Mouse (Mus musculus) embryo, embryonic 11.5 days (tissue): Measurements from ENCODE around the gene Atxn7l1.

ENCODE experiments used
- DNase-seq: peaks from one replicate; pipeline ENCODE4 v3.0.0-alpha.2; 2012; ENCODE audit warnings: low read depth, low spot score

Atxn7l1 gene

GRCm38 (mm10) chr12:33182428-33183137 is 35.1 kb downstream of the Atxn7l1 start:
- no peak for DNase-seq

GRCm38 (mm10) chr12:33183138-33183627 is 35.7 kb downstream of the Atxn7l1 start:
- DNase-seq = no peak

GRCm38 (mm10) chr12:33184137-33184536 is 36.6 kb downstream of the Atxn7l1 start:
- no peak for DNase-seq

GRCm38 (mm10) chr12:33185046-33185445 is 37.6 kb downstream of the Atxn7l1 start:
- DNase-seq = no peak

DNA sequence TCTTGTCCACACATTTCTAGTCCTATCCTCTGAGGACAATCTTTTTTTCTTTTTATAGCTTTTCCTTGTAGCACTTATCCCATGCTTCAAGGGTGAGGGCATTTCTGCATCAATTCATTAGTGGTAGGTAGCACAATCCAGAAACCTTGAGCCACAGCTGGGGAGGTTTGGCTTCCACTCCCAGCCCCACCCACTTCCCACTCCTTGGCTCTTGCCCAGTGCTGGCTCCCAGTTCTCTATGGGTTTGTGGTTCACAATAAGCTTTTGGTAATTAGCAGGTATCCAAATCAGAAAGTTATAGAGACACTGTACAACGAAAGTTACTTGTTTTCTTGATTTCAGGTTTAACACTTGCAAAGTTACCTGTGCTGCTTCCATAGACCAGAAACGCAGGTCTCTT is 38.8 kb downstream of the Atxn7l1 start:
- no peak for DNase-seq

GRCm38 (mm10) chr12:33190133-33190532 is 42.6 kb downstream of the Atxn7l1 start:
- no peak for DNase-seq

DNA sequence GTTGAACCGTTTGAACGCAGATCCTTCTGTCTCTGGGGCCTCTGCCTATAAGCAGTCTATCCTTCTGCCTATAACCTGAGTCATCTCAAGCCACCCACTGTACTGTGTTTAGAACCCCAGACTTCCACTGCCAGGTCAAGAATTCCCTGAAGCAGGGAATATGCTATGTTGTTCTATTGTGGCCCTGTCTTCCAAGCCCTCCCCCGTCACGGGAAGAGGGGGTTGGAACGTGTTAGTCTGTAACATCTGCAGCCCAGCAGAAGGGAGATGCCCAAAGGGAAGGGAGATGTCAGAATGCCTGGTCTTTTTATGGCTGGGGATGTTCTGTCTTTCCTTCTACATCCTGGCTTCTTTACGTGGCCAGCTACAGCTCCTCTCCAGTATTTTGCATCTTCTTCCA is 43.1 kb downstream of the Atxn7l1 start:
- no peak for DNase-seq

DNA sequence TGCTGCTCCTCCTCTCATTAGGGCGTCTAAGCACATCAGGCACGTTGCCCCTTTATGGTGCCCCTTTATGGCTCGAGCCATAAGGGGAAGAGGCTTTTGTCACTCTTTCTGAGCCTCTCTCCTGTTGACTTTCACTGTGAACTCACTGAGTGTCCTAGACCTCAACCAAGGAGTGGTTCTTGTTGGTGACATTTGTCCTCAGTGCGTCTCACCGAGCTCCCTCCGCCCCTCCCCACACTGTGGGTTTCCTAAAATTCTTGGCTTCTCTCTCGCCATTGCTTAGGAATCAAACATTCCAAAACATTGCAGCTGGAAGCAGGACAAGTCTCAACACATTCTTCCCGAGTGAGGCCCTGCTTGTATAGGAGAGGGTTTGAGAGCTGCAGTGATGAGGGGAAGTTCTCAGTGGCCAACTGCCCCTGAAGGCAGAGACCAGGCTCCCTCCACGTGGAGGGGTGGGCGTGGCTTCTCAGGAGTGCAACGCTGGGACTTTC is 46.0 kb downstream of the Atxn7l1 start:
- DNase-seq = no peak

GRCm38 (mm10) chr12:33195175-33195574 is 47.7 kb downstream of the Atxn7l1 start:
- DNase-seq = no peak

DNA sequence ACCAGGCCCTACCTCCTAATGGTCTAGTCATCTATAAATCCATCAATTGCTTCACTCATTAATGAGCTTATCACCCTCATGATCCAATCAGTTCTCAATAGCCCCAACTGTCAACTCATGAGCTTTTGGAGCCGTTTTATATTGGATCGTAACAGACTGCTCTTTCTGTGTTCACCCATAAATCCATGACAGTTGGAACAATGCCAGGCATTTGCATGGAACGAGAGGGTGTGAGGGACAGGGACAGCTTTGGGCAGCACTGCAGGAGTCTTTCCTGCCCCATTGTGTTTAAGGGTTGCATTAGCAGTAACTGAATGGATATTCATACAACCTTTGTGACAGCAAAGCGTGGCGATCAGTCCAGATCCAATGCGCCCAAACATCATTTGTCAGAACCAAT is 49.8 kb downstream of the Atxn7l1 start:
- DNase-seq = no peak

DNA sequence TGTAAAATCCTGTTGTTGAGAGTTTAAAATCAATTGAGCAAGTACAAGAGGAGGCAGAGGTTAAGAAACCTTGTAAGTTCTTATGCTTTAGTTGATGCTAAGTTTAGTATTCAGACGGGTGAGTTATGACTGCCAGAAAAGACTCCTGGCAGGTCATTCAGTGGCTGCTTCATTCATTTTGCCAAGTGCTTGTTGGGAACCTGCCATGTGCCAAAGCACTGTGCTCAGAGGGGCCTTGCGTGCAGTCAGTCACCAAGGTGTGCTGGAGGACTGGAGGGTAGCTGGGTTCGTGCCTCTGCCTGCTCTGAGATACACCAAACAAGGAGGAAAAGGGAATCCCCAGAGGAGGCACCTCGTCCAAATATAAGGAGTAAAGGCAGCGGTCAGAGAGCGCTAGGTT is 50.3 kb downstream of the Atxn7l1 start:
- no peak for DNase-seq

GRCm38 (mm10) chr12:33201068-33201467 is 53.6 kb downstream of the Atxn7l1 start:
- DNase-seq = no peak

- DNase-seq = no peak
Measured at GRCm38 (mm10) chr12:33201491-33202210, 54.2 kb downstream of the Atxn7l1 start.

DNA sequence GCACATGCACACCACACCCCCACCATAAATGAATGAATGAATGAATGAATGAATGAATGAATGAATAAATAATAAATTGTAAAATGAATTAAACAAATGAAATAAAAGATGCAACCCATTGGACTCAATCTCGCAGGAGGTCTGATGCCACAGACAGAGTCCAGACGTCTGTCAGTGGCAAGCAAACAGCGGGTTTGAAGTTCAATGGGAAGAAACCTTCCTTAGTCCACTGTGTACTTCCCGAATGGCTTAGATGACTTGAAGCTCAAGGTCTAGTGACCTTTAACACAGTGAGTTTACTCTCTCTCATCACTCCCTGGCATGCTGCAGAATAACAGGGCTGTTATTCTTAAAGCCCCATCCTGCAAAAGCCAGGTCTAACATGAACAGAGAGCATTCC is 57.8 kb downstream of the Atxn7l1 start:
- DNase-seq = no peak

GRCm38 (mm10) chr12:33206300-33206699 is 58.8 kb downstream of the Atxn7l1 start:
- no peak for DNase-seq

DNA sequence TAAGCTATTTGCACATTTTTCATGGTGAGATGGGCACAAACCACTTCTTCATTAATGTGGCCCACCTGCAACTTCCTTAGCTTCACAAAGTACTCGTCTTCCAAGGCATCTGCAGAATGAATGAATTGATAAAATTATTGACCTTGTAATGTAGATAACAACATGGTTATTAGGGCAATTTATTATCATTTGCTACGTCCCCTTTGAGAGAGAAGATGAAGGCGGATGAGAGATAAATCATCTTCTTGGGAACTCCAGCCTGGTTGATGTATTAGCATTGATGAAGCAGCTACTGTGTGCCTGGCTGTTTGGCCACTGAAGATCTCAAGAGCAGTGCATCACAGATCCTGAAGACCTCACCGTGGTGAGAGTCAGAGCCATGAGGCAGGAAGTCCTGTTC is 63.4 kb downstream of the Atxn7l1 start:
- no peak for DNase-seq

- DNase-seq = no peak
Measured at GRCm38 (mm10) chr12:33218215-33218859, 70.8 kb downstream of the Atxn7l1 start.

- DNase-seq = no peak
Measured at GRCm38 (mm10) chr12:33219436-33219835, 71.9 kb downstream of the Atxn7l1 start.

DNA sequence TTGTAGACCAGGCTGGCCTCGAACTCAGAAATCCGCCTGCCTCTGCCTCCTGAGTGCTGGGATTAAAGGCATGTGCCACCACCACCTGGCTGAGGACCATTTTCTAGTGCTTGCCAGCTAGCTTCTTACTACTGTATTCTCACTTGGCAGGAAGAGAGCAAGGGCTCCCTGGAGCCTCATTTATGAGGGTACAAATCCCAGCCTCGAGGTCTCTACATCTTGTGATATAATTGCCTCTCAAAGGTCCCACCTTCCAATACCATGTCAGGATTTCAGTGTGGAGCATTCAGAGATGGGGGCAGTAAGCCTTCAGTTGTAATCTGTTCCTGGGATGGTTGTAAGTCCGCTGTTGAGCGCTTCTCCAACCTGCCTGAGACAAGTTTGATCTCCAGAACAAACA is 72.6 kb downstream of the Atxn7l1 start:
- DNase-seq = no peak

DNA sequence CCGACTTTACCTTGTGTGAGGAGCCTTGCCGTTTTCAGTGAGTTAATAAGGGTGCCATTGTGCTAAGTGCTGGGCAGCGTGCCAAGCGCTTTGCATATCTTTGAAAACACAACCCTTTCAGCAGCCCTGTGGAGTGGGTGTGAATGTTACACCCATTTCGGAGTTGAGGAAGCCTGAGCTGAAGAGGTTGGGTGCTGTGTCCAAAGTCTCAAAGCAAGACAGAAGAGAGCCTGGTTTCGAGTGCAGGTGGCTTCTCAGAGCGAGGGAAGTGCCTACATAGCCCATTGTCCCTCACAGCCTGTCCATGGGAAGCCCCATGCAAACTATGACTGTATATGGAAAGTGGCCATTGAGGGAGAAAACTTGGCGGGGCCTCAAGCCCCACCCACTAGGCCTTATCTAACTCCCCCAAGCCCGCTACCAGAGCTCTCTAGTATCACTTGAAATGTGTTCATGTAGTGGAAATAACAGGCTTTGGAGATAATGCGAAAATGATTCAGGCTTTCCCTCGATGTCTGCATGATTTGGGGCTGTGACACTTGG is 73.1 kb downstream of the Atxn7l1 start:
- peak; percentile 36 for DNase-seq

DNA sequence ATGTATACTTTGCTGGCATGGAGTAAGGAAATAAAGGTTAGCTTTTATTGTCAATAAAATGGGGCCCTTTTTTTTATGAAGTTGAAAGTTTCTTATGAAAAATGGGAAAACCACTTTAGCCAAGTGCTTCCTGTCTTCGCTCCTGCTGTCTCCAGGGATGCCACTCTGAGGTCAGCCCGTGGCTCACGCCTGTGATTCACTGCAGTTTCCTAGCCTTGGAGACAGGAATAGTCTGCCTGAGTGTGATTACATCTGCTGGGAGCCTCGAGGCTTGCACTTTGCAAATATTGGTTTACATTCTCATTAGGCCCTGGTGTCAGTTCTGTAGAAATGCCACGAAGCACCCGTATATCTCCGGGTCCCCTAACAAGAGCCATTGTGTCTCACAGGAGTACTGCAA is 74.7 kb downstream of the Atxn7l1 start:
- DNase-seq = no peak

GRCm38 (mm10) chr12:33225117-33225541 is 77.6 kb downstream of the Atxn7l1 start:
- DNase-seq = no peak
